15 mouse cellular contexts compared by ENCODE assay signal in the genomic region with DNA sequence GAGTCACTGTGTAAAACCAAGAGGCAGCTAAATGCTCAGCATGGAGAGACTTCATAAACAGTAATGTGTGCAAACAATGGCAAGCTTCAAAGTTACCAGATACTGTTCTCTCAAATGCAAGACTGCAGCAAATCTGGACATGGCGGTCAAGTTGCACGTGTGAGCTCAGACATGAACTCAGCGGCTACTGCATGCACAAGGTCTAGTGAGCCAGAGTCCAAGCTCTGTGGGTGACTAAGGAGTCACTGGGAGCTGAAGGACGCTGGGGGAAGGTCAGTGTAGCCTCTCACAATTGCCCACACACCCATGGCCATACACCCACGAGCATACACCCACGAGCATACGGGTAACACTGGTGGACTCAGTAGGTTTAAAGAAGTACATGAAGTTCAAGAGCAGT.
"Had no signal": no experiment of that assay in that cellular context is flagged by ENCODE, and none has a peak within 500 bp of the region (broad histone marks: within the 10 kb centered on the region; RNA-seq: fewer than 3 reads in every experiment).

No protein-coding gene starts in this region.

- H3K27me3 ChIP-seq: limb, embryonic 12.5 days; limb, embryonic 15.5 days had no signal

- DNase-seq: kidney, adult 2 months; kidney, postnatal 25 days; layer of hippocampus, adult 9-11 months; layer of hippocampus, postnatal 36 days; left cerebral cortex, postnatal 4 days; liver, postnatal 0 days; lung, embryonic 14.5 days; midbrain, embryonic 14.5 days; thymus, adult 18-20 months; thymus, postnatal 25 days had no signal

- ATAC-seq: liver, postnatal 0 days; lung, postnatal 0 days had no signal

- H3K4me3 ChIP-seq: layer of hippocampus, adult 2 months; left cerebral cortex, adult 2 months; limb, embryonic 12.5 days; limb, embryonic 15.5 days had no signal

- H3K36me3 ChIP-seq: limb, embryonic 12.5 days; limb, embryonic 15.5 days had no signal

- H3K9me3 ChIP-seq: limb, embryonic 12.5 days; limb, embryonic 15.5 days had no signal

- H3K4me1 ChIP-seq: limb, embryonic 12.5 days; limb, embryonic 15.5 days had no signal
